Mouse (Mus musculus) NIH3T3 (cell line): Measurements from ENCODE around the gene Pygo1.
A peak's percentile ranks its signal among the peaks of the same experiment; 100 is the strongest.

ENCODE experiments used
- DNase-seq: peaks from one replicate; pipeline ENCODE4 v3.0.0-alpha.2; 2012; ENCODE audit warnings: low read depth

Gene Pygo1

DNA sequence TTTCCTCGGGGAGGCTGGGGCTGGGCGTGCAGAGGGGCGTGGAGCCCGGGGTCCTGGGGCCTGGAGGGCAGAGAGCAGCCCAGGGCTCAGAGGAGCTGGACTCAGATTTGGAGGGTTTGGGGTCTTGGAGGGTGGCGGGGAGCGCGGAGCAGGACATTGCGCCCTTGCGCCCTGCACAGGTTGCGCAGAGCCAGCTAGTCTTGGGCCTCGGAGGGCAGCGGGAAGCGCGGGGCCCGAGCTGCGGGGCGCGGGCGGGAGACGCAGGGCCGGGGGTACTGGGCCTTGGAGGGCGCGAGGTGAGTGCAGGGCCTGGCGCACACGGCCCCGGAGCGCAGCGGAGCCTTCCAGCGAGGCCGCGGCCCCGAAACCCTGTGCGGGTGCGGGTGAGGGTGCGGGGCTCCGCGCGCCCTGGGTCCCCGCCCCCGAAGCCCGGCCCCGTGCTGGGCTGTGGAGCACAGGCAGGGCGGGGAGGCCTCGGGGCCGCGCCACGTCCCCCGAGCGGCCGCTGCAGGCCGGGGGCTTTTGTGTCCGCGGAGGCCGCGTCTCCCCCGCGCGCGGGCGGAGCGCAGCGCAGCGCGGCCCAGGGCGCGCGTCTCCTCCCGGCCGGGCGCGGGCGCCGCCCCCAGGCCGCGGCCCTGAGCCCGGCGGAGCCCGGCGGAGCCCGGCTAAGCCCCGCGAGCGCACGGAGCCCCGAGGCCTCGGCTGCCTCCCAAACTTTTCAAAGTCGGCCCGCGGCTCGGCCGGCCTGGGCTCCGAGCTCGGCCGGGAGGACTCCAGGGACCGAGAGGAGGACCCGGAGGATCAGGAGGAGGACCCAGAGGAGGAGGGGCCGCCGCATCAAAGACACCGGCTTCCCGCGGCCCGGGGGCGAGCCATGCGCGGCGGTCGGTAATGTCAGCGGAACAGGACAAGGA lies at the start of gene Pygo1:
Pygo1 (plus strand) TSS at position 625 of the 914 bp plus-strand sequence.
- peak; percentile 70 for DNase-seq

DNA sequence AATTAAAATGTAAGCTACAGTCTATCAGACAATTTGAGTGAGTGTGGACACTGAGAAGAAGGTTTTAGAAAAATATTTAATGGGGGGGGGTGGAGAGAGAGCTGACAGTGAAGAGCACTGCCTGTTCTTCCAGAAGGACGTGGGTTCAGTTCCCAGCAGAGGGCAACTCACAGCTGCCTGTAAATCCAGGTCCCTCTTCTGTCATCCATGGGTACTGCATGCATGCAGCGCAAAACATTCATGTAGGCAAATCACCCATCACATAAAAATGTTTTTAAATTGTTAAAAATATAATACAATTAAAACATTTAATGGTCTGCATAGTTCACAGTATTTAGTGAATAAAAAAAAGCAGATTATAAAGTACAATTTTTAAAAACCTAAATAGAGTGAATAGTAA lies 49.6 kb upstream of the Pygo1 start:
- DNase-seq: peak; percentile 33

DNA sequence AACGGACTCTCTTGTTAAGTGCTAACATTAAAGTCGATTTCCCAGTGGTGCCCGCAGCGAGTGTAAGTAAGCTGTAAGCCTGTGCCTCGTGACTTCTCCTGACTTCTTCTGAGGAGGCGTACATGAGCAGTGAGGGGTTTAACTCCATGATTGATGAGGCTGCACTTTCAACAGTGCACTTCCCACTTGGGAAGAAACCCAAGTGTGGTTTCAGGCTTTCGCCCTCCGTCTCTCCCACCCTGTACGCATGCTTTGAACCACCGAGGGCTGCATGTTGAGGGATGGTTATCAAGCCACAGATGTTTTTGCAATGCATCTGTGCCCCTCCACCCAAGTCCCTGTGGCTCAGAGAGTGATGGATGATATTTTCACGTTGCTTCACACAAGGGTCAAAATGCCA lies 47.5 kb upstream of the Pygo1 start:
- DNase-seq: peak; percentile 31

GRCm38 (mm10) chr9:72878656-72879055 lies 46.8 kb upstream of the Pygo1 start:
- no peak for DNase-seq

DNA sequence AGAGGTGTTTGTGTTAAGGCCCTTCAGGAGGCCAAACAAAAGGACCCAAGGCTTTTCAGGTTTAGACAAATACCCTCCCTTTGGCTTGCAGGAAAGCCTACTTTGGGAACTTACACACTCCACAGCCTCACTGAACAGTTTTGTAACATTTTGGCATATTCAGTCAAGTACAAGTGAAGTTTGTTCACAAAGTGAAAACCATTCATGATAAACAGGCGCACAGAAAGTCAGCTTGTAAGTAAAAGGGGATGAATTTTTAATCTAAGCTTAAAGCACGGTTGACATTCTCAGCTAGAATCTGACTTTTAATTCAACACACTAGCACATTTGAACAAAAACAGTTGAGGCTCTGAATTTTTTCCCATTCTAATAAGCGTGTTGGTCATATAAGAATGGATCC lies 45.8 kb upstream of the Pygo1 start:
- DNase-seq: no peak

DNA sequence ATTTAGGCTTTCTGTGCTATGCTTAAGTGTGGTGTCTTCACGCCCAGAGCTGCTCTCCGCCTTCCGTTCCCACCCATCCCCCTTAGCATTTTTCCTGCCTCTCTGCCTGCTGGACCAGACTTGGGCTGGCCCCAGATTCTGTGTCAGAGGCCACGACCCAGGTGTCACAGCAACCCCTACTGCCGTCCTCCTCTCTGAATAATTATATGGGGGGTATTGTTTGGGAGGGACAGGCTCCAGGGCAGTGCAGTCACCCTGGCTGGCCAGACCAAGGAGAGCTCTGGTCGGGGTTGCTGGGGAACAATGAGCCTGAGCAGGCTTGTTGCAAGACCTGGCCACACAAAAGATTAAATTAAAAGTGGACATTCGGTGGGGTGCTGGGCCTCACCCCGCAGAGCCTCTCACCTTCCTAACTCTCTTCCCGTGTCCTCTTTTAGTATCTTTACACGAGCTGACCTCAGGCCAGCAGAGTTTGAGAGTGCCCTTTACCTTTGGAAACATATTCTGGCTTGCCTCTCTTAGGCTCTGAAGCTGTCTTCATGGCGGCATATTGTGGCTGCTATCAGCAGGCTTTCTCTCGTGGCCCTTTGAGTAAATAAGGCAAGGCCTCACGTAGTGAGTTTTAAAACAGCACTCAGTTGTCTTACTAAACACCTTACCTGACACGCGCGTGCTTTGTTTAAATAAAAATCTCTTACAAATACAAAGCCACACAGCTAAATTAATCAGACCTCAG lies 45.1 kb upstream of the Pygo1 start:
- no peak for DNase-seq

DNA sequence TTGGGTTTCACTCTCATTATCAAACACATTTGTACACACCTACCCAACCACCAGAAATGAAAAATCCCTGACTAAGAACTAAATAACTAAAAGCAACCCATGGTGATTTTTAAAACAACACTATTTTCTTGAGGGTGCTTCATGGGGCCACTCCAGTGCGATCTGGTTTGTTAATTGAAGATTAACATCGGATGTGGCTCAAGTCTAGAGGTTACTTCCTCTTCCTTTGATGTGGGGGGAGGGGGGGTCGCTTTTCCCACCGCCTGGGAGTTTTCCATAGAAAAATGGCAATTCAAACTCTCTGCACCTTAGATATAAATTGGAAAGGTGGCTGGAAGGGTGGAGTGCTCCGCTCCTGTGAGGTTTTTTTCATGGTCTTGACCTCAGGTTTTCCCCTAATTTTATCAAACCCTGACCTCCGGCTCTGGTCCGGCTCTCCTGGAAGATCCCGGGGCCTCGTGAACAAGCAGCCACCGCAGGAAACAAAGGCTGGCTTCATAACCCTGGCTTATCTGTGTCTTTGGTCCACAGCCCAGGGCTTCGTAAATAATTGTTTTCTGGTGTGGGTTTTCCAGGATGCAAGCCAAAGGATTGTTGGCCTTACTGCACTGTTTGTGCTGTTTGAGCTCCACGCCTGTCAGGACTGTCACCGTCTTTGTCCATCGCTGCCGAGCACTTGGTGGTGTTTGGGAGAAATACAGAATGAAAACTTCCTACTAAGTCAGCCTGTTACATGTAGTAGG lies 44.2 kb upstream of the Pygo1 start:
- DNase-seq: peak; percentile 52

GRCm38 (mm10) chr9:72883940-72884339 lies 41.5 kb upstream of the Pygo1 start:
- peak; percentile 80 for DNase-seq

GRCm38 (mm10) chr9:72889777-72890176 lies 35.7 kb upstream of the Pygo1 start:
- peak; percentile 67 for DNase-seq

DNA sequence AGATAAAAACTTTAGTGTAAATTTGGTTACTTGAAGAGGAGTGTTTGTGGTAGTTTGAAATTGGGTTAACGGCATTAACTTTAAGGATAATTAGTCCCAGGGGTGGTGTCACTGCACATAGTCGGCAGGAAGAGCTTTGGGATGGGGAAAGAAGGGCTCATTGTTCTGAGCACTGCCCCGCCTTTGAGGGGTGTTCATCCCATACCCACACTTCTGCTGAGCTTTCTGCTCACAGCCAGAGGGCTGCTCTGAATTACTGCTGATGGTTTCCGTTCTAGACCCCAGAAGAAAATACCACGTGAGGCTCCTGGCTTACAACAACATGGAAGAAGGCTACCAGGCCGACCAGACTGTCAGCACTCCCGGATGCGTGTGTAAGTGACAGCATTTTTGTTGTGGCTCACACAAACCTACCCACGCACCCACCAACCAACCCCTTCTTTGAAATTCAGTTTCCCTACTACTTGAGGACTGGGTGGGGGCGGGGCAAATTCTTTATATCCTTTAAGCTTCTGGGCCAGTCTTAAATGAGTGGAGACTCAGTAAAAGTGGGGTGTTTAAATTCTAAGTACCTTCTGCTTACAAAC lies 34.9 kb upstream of the Pygo1 start:
- no peak for DNase-seq

DNA sequence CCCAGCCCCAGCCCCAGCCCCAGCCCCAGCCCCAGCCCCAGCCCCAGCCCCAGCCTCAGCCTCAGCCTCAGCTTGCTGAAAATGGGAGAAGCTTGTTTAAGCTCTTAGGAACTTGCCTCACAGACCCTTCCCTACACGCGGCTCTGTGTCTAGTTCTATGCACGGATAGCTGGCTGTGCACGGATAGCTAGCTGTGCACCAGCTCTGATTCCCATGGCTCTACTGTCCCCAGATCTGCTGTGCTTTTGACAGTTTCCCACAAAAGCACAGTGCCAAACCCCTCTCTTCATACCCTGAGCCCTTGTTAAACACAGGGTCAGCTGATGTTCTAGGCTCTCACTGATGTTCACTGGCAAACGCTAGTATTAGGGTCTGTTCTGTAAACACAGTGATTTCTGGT lies 32.7 kb upstream of the Pygo1 start:
- no peak for DNase-seq

DNA sequence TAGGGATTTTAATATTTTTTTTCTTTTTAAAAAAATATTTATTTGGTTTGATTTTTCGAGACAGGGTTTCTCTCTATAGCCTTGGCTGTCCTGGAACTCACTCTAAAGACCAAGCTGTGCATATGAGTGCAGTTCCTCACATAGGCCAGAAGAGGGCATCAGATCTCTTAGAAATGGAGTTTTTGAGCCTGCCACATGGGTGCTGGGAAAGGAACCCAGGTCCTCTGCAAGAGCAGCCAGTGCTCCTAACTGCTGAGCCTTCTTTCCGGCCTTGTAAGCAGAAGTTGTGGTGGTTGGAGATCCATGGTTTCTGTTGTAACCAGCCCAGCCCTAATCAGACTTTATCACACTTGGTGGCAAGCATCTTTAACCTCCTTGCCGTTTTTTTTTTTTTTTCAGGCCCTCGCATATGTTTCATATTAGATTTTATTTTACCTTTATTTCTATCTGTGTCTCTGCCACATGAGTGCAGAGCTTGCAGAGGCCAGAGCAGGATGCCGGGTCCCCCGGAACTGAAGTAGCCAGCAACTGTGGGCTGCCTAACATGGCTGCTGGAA lies 30.6 kb upstream of the Pygo1 start:
- no peak for DNase-seq

GRCm38 (mm10) chr9:72902057-72902456 lies 23.4 kb upstream of the Pygo1 start:
- no peak for DNase-seq

- DNase-seq: no peak
These were observed 22.8 kb upstream of the Pygo1 start for GRCm38 (mm10) chr9:72902611-72903010.

- DNase-seq: no peak
These were observed 18.7 kb upstream of the Pygo1 start for GRCm38 (mm10) chr9:72906693-72907103.

GRCm38 (mm10) chr9:72911381-72911780 lies 14.1 kb upstream of the Pygo1 start:
- DNase-seq: no peak

DNA sequence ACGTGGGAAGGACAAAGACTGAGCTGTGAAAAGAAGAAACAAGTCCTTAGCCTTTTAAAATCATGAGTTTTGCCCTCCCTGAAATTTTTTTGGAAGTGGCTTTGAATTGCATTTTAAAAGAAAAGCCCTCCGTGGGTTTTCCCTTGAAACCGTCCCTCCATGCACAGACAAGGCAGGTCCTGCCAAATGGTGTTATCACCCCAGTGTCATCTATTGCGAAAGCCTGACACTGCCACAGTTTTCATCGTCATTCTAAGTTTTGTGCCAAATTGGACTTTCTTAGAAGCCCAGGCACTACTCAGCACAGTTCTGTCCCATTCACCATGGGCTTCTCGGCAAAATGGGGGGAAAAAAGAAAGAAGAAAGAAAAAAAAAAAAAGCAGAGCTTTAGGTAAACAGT lies 11.9 kb upstream of the Pygo1 start:
- DNase-seq: no peak

GRCm38 (mm10) chr9:72915728-72916127 lies 9.7 kb upstream of the Pygo1 start:
- DNase-seq: no peak

DNA sequence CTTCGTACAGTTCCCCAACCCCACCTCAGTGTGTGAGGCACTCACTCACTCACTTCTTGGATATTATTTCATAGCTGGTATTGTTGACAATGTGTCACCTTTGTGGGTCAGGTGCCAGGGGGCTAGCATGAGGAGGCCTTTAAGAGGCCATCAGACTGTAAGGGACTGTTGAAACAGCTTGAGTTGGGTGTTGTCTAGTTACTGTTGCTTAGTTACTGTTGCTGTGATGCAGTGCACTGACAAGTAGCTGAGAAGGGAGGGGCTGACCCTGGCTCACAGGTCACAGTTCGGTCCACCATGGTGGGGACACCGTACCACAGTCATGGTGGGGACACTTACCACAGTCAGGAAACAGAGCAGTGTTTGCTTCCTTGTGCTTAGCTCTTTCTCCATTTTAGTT lies 2.4 kb upstream of the Pygo1 start:
- no peak for DNase-seq

- no peak for DNase-seq
These were observed 452 bp downstream of the Pygo1 start for GRCm38 (mm10) chr9:72925935-72926258.

DNA sequence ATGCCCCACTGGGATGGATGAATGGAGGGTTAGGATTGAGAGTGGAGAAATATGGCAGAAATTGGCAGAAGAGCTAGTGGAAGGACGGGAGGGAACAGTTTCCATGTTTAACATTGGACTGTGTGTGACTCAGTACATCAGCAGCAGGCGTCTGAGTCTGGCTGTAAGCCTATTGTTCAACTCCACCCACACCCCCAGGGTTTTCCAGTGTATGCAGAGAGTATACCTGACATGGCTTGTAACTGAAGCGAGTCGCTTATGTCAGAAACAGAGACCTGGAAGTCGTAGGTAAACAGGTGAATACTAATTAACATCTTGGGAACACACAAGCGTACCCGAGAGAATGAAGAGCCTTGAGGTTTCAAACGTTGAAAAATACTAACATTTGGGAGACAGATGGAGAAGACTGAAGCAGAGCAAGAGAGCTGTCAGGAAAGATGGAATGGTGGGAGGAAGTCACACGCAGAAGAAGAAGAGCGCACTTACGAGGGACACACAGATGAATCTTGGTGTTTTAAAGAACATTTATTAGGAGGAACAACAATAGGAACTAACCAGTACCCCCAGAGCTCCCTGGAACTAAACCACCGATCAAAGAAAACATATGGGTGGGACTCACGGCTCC lies 5.8 kb downstream of the Pygo1 start:
- peak; percentile 60 for DNase-seq

DNA sequence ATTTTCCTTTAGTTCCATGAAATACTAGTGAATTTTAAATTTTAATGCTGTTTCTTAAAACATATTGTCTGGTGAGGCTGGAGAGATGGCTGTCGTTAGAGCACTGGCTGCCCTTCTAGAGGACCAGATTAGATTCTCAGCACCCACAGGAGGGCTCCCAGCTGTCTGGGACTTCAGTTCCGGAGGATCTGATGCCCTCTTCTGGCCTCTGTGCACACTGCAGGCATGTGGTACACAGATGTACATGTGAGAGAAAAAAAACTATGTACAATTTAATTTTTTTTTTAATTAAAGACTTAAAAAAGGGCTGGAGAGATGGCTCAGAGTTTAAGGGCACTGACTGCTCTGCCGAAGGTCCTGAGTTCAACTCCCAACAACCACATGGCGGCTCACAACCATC lies 9.9 kb downstream of the Pygo1 start:
- peak; percentile 15 for DNase-seq
